Mouse (Mus musculus) embryonic fibroblast, embryonic 13.5 days (primary cell): Measurements from ENCODE around the gene Gm39566.

Experiments used
- CTCF ChIP-seq: IDR thresholded peaks from 2 replicates; pipeline ENCODE4 v1.5.1; 2011; ENCODE audit warnings: mild to moderate bottlenecking, control low read depth, low read length, moderate library complexity, borderline replicate concordance; ENCODE audit not compliant: insufficient read depth
- POLR2A ChIP-seq: IDR thresholded peaks from 2 replicates; pipeline ENCODE4 v1.6.1; 2011; ENCODE audit warnings: low read depth, mild to moderate bottlenecking, control low read depth, low read length, moderate library complexity

DNA sequence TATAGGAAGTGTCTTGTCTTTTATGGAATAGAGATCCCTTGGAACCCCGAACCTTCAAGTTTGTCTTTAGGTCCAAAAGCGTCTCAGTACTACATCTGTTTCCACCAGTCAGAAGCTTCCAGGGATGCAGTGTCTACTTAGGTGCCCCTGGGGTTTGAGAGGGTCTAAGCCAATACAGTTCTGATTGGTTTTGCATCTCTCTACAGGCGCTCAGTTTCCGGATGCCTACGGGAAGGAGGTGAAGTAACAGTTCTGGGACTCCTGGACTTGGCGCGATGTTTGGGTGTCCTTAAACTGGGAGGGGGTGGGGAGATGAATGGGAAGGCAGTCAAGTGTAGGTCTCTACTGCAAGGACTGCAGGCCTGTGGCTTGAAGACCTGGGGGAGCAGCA lies 23.6 kb upstream of the Gm39566 start:
- no peak for TF ChIP-seq CTCF
- no peak for TF ChIP-seq POLR2A
